Mouse (Mus musculus): ENCODE measurements around the gene Esrrg.

DNA sequence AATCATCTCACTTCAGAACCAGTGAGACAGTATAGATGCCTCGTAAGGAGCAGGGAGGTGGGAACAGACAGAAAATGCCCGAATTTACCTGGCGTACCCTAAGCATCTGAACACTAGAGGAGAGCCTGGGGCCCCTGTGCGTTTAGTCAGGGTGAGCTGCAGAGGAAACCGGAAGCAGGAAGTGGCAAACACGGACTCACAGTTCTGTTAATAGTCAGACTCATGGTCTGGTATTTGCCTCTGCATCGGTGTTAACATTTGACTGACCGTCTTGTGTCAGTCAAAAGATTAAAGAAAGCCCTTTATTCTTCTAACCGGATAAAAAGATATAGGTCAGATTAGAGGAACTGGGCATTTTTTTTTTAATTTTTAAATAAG lies 367.8 kb downstream of the Esrrg start:
- TF ChIP-seq CTCF (IDR thresholded peaks at IDR 0.05; ENCODE audit: control insufficient read depth, insufficient read depth, insufficient read length) (no peak), CEBPB (IDR thresholded peaks at IDR 0.05; ENCODE audit: low read depth) (no peak), MAX (IDR thresholded peaks at IDR 0.05) (no peak), USF1 (IDR thresholded peaks at IDR 0.05; ENCODE audit: low read depth) (no peak)

Measured in C2C12 (cell line).